Mouse (Mus musculus) ovary, adult 18-20 months (tissue): ENCODE results near the gene Vmn1r24.
"Not testable (repeated sequence)": the region's sequence is repeated elsewhere in the genome, so short reads cannot be mapped to it uniquely, and the experiment has no call there.

Experiments used
- DNase-seq: peaks from one replicate; pipeline ENCODE4 v3.0.0; 2022; ENCODE audit warnings: low spot score, mixed read lengths

The Vmn1r24 gene

GRCm38 (mm10) chr6:57961403-57961802, at the start of gene Vmn1r24:
Gene Vmn1r24 (minus strand): TSS chr6:57961503.
- DNase-seq, result not testable (repeated sequence)

- no peak for DNase-seq
These were observed 19.4 kb upstream of the Vmn1r24 start, which contains the start of gene Vmn1r25 for GRCm38 (mm10) chr6:57980710-57981109. Gene Vmn1r25 (minus strand): TSS chr6:57980810.

- no peak for DNase-seq
These were observed 34.6 kb downstream of the Vmn1r24 start, which contains the start of gene Vmn1r23 for GRCm38 (mm10) chr6:57926738-57927137. Gene Vmn1r23 (minus strand): TSS chr6:57926838.

GRCm38 (mm10) chr6:57907928-57908327, 53.4 kb downstream of the Vmn1r24 start, which contains the start of gene Vmn1r22:
Gene Vmn1r22 (minus strand): TSS chr6:57908028.
- DNase-seq, result no peak
